Mouse (Mus musculus) liver, embryonic 14.5 days (tissue): ENCODE results near the gene 4930562C15Rik. TPM values are rescaled to one million over a fixed set of nuclear protein-coding genes. Genes with fewer than 3 reads are reported as not detected.
"Not testable (repeated sequence)": the region's sequence is repeated elsewhere in the genome, so short reads cannot be mapped to it uniquely, and the experiment has no call there.

Source experiments
- ATAC-seq: fragments of 200-750 bp; cut with Nextera tagmentation; 2 replicates; pipeline ENCODE4 v1.8.0; 2017; ENCODE audit warnings: moderate number of reproducible peaks, mild to moderate bottlenecking, moderate library complexity; ENCODE audit not compliant: insufficient read depth
- DNase-seq, 3 experiments: peaks; one replicate each; pipeline ENCODE4 v3.0.0-alpha.2; 2012 to 2013; ENCODE audit warnings: low read depth in 3 of 3, low spot score in 3 of 3
- H3K27ac ChIP-seq: fragments of 300-500 bp; sonication (generic); 2 replicates; pipeline ENCODE4 v1.5.1; 2014; ENCODE audit warnings: moderate library complexity, mild to moderate bottlenecking, control low read depth, inconsistent platforms
- H3K27me3 ChIP-seq: fragments of 300-500 bp; sonication (generic); 2 replicates; pipeline ENCODE4 v1.6.1; 2014; ENCODE audit warnings: mild to moderate bottlenecking, low read length, moderate library complexity; ENCODE audit not compliant: control insufficient read depth, insufficient read depth
- H3K36me3 ChIP-seq: fragments of 300-500 bp; sonication (generic); replicated peaks from 2 replicates; pipeline ENCODE4 v1.6.1; 2014; ENCODE audit warnings: low read depth; ENCODE audit not compliant: control insufficient read depth, insufficient read depth
- H3K4me1 ChIP-seq, 2 experiments: fragments of 200-500 bp in 1 of 2; fragments of 300-500 bp in 1 of 2; sonication (generic) in 1 of 2; replicated peaks; 2 replicates each; pipeline ENCODE4 v1.6.1; 2012 to 2014; ENCODE audit warnings: antibody characterized with exemption in 1 of 2, inconsistent platforms in 1 of 2, low read length in 1 of 2; ENCODE audit not compliant: control insufficient read depth in 2 of 2, insufficient read depth in 2 of 2
- H3K4me2 ChIP-seq: fragments of 300-500 bp; sonication (generic); 2 replicates; pipeline ENCODE4 v1.6.1; 2014; ENCODE audit warnings: low read depth, mild to moderate bottlenecking, control low read depth, moderate library complexity
- H3K4me3 ChIP-seq, 2 experiments: fragments of 200-500 bp in 1 of 2; fragments of 300-500 bp in 1 of 2; sonication (generic) in 1 of 2; 2 replicates each; pipeline ENCODE4 v1.5.1; 2012 to 2014; ENCODE audit warnings: low read depth in 2 of 2, low read length in 2 of 2, mild to moderate bottlenecking in 2 of 2, control low read depth in 1 of 2, inconsistent platforms in 1 of 2, moderate library complexity in 1 of 2; ENCODE audit not compliant: insufficient read depth in 1 of 2
- H3K9ac ChIP-seq: fragments of 300-500 bp; sonication (generic); replicated peaks from 2 replicates; pipeline ENCODE4 v1.6.1; 2014; ENCODE audit warnings: mild to moderate bottlenecking, control low read depth, moderate library complexity
- H3K9me3 ChIP-seq: fragments of 300-500 bp; sonication (generic); 2 replicates; pipeline ENCODE4 v1.6.1; 2016; ENCODE audit warnings: low read length, mixed read lengths; ENCODE audit not compliant: control insufficient read depth
- CTCF ChIP-seq: IDR thresholded peaks from 2 replicates; pipeline ENCODE4 v1.5.1; 2016; ENCODE audit warnings: antibody characterized with exemption, low read depth, control low read depth
- EP300 ChIP-seq: IDR thresholded peaks from 2 replicates; pipeline ENCODE4 v1.6.1; 2016; ENCODE audit warnings: antibody characterized with exemption, low read depth
- WGBS: fragments of 180-500 bp; shearing (Covaris S2); extraction: QIAGEN DNeasy Blood & Tissue Kit; methylation state at CpG from one replicate; pipeline ENCODE4 v1.1.7; 2014; ENCODE audit not compliant: insufficient replicate concordance; 5-methylcytosine and 5-hydroxymethylcytosine counted together
- polyA plus RNA-seq, 2 experiments: library from polyadenylated mRNA; depleted of rRNA in 1 of 2; stranded (reverse) in 1 of 2; unstranded in 1 of 2; fragments of >200 nt; fragmentation: Nextera tagmentation in 1 of 2; extraction: Ambion mirVana in 1 of 2; gene quantifications; 2 replicates each; pipeline versions ENCODE4 v1.2.1 to v1.2.3; 2012 to 2014

Gene 4930562C15Rik
- polyA plus RNA-seq, 2 experiments: not detected

- H3K4me3 ChIP-seq: no peak overlapping the region
- no peaks in the 10 kb centered on the region for H3K9me3 ChIP-seq
- H3K9ac ChIP-seq: no peak overlapping the region
- no peaks in the 10 kb centered on the region for H3K36me3 ChIP-seq
- no peak for ATAC-seq
- H3K27me3 ChIP-seq: no peaks in the 10 kb centered on the region
- H3K4me2 ChIP-seq: no peak overlapping the region
- TF ChIP-seq CTCF (no peak; the same call in 1 of the 2 replicates), EP300 (no peak)
- H3K4me1 ChIP-seq: peaks cover 3 to 9% of the 10 kb centered on the region in 2 experiments
- WGBS: 51% methylated on average over 2 of the region's 2 CpGs
- no peak for DNase-seq
- no peak overlapping the region for H3K27ac ChIP-seq
These were observed 43.9 kb upstream of the 4930562C15Rik start for GRCm38 (mm10) chr16:4791332-4791731.

- Histone ChIP-seq H3K27ac (no peak overlapping the region), H3K27me3 (no peaks in the 10 kb centered on the region), H3K4me3 (no peak overlapping the region), H3K36me3 (no peaks in the 10 kb centered on the region), H3K4me2 (no peak overlapping the region), H3K9me3 (no peaks in the 10 kb centered on the region), H3K9ac (no peak overlapping the region), H3K4me1 (0 out of 4 replicates have a peak, but pooled peaks cover 0 to 2% of the 10 kb centered on the region in 2 experiments)
- WGBS: 65% methylated on average over 4 of the region's 4 CpGs
- no peak for DNase-seq
- ATAC-seq: no peak
- TF ChIP-seq CTCF (no peak), EP300 (no peak)
These were observed 38.6 kb upstream of the 4930562C15Rik start for GRCm38 (mm10) chr16:4796631-4797030.

- 78% methylated on average over 3 of the region's 3 CpGs for WGBS
- Histone ChIP-seq H3K4me1 (no peaks in the 10 kb centered on the region), H3K9ac (no peak overlapping the region), H3K4me3 (no peak overlapping the region), H3K27me3 (no peaks in the 10 kb centered on the region), H3K27ac (no peak overlapping the region), H3K36me3 (no peaks in the 10 kb centered on the region), H3K9me3 (no peaks in the 10 kb centered on the region; the same call in 1 of the 2 replicates), H3K4me2 (no peak overlapping the region)
- ATAC-seq (no peak), DNase-seq (no peak)
- TF ChIP-seq EP300 (no peak), CTCF (no peak)
These were observed 16.9 kb upstream of the 4930562C15Rik start for GRCm38 (mm10) chr16:4818349-4818748.

GRCm38 (mm10) chr16:4824466-4824865 lies 10.8 kb upstream of the 4930562C15Rik start:
- not testable (repeated sequence) for H3K27me3 ChIP-seq, ATAC-seq, H3K9ac ChIP-seq, H3K4me2 ChIP-seq, H3K4me3 ChIP-seq, H3K9me3 ChIP-seq, H3K27ac ChIP-seq, DNase-seq, H3K36me3 ChIP-seq, H3K4me1 ChIP-seq
- WGBS: 68% methylated on average over 5 of the region's 5 CpGs

- ATAC-seq (no peak), DNase-seq (no peak)
- Histone ChIP-seq H3K27me3 (no peaks in the 10 kb centered on the region), H3K4me1 (peaks cover 3 to 10% of the 10 kb centered on the region in 2 experiments), H3K9ac (no peak overlapping the region), H3K4me3 (no peak overlapping the region), H3K27ac (no peak overlapping the region), H3K4me2 (no peak overlapping the region), H3K9me3 (no peaks in the 10 kb centered on the region), H3K36me3 (no peaks in the 10 kb centered on the region)
- WGBS: 78% methylated on average over 5 of the region's 5 CpGs
- no peak for TF ChIP-seq CTCF
- no peak for TF ChIP-seq EP300
These were observed 7.6 kb upstream of the 4930562C15Rik start for GRCm38 (mm10) chr16:4827639-4828038.
